Mouse (Mus musculus): ENCODE data around the gene Usp29.
"Not testable (repeated sequence)": the region's sequence is repeated elsewhere in the genome, so short reads cannot be mapped to it uniquely, and the experiment has no call there.

DNA sequence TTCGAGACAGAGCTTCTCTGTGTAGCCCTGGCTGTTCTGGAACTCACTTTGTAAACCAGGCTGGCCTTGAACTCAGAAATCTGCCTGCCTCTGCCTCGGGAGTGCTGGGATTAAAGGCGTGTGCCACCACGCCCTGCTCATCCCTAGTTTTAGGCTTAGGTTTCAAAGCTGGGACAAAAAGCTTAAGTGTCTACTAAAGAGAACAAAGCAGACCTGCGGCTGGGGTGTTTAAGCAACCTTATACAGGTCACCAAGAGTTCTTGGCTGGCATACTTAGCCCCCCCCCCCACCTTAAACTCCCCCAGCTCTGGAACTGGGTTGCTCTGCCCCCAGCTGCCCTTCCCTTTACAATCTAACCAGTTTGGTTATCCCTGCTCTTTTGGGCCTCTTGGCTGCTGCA, 275.1 kb downstream of the Usp29 start:
- not testable (repeated sequence) for TF ChIP-seq SMC3 (IDR thresholded peaks at IDR 0.05; ENCODE audit: low read depth, low read length); IRF4 (IDR thresholded peaks at IDR 0.05; ENCODE audit: low read depth, low read length); CTCF (conservative IDR thresholded peaks at IDR 0.05 in 1 of 2, IDR thresholded peaks at IDR 0.05 in 1 of 2; ENCODE audit: low read depth in 2 of 2, low read length in 2 of 2); E2F4 (IDR thresholded peaks at IDR 0.05; ENCODE audit: insufficient replicate concordance, low read depth, low read length); SIN3A (IDR thresholded peaks at IDR 0.05; ENCODE audit: low read length); RAD21 (IDR thresholded peaks at IDR 0.05; ENCODE audit: low read depth, low read length); MAX (IDR thresholded peaks at IDR 0.05; ENCODE audit: low read length); POLR2A (IDR thresholded peaks at IDR 0.05; ENCODE audit: low read depth, low read length); EP300 (IDR thresholded peaks at IDR 0.05; ENCODE audit: low read length); ZNF384 (IDR thresholded peaks at IDR 0.05; ENCODE audit: low read depth, low read length); ZC3H11A (IDR thresholded peaks at IDR 0.05; ENCODE audit: low read depth, low read length)

Measured in CH12.LX (cell line).